Mouse (Mus musculus): ENCODE results near the gene Mtor.
A peak's percentile ranks its signal among the peaks of the same experiment; 100 is the strongest.

Gene Mtor

DNA sequence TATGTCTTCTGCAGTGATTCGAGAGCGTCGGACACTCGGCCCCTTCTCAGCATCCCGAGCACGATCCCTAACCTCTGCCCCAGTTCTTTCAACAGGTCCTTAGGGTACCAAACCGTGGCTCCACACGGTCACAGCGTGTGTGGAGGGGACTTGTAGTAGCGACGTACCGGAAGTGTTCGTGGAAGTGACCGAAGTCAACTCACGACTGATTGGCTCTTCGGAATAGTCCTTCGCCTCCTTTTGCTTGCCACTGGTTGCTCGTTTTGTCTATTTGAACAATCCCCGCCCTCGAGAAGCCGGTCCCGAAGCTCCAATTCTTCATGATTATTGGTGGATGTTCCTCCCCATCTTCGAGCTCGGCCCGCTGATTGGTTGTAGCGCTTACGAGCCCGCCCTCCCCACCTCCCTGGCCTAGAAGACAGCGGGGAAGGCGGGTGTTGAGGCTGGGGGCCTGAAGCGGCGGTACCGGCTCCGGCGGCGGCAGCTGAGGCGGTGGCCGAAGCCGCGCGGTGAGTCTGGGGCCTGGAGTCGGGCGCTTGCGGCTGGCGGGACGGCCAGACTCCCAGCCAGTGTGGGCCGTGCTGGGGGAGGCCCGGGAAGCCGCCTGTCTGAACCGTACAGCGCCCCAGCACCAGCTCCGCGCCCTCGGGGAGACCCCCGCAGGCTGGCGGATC lies at the start of gene Mtor:
Gene Mtor (plus strand): TSS at position 433 of the 674 bp plus-strand sequence.
- DNase-seq (ENCODE audit: low read depth, low spot score), result peak; percentile 91

GRCm38 (mm10) chr4:148399437-148400094 lies 48.8 kb upstream of the Mtor start:
- no peak for DNase-seq (ENCODE audit: low read depth, low spot score)

DNA sequence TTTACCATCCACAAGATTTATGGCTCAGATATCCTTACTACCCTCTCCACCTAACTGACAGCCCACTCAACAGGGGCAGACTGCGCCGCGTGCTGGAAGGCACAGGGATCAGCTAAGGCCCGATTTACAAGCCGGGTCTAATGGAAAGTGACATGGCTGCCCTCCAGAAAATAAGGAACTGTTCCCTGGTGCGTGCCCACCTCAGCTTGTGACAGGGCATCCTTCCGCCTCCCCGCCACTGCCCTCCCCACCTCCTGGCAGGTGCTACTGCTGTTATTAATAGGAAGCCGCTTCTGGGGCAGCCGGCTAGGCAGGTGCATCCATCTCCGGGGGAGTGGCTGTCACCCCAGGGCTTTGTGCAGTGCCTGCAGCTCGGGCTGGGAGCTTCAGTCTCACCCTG lies 45.0 kb upstream of the Mtor start:
- DNase-seq (ENCODE audit: low read depth, low spot score), result no peak

GRCm38 (mm10) chr4:148404748-148405147 lies 43.7 kb upstream of the Mtor start:
- DNase-seq (ENCODE audit: low read depth, low spot score), result no peak

DNA sequence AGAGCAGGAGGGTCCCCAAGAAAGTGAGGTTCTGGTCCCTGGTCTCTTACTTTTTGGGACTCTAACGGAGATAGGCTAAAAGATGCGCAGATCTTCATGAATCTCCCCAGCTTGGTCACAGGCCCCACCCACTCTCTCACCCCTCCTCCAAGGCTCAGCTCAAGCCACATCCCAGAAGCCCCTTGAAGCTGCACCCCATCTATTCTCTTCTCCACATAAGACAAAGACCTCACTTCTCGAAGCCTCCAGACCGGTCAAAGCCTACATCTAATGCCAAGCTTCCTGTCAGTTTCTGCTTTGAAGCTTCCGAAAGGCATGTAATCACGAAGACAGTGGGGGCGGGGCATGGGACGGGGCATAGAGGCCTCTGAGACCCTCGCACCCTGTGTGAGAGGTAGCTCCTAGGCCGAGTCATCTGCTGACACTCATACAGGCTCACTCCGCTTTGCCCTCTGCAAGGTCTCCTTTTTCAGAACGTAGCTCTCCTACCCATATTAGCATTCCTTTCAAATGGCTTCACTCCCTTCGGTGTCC lies 43.1 kb upstream of the Mtor start:
- no peak for DNase-seq (ENCODE audit: low read depth, low spot score)

DNA sequence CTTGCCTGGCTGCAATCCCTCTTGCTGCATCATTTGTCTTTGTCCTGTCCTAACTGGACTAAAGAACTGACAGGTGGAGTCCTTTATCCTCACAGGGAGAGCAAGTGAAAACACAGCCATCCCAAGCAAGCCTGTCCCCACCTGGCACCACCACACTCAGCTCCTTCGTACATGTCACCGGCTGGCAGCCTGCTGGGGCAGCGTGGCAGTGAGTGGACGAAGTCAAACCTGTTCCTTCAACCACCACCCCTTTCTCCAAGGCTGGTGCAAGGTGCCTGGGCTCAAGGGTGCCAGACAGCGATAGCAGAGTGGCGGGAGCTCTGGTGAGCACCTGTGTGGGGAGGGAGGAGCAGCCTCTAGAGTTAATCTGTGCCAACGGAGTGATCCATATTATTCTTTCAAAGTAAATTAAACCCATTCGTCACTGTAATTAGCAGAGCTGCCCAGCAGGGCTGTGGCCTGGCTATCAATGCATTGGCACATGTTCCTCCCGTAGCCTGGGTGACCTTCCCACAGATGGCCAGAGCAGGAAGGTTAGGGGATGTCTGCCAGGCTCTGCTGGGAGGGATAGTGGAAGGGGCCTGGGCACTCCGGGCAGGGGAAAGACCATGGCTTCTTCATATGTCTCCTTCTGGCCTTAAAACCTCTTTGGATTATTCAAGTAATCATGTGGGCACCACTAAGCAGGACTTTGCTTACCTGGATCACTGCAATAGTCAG lies 40.0 kb upstream of the Mtor start:
- DNase-seq (ENCODE audit: low read depth, low spot score), result no peak

GRCm38 (mm10) chr4:148415575-148415974 lies 32.8 kb upstream of the Mtor start:
- DNase-seq (ENCODE audit: low read depth, low spot score), result no peak

- no peak for DNase-seq (ENCODE audit: low read depth, low spot score)
Measured at GRCm38 (mm10) chr4:148417074-148417526, 31.3 kb upstream of the Mtor start.

GRCm38 (mm10) chr4:148417559-148417958 lies 30.9 kb upstream of the Mtor start:
- DNase-seq (ENCODE audit: low read depth, low spot score), result no peak

DNA sequence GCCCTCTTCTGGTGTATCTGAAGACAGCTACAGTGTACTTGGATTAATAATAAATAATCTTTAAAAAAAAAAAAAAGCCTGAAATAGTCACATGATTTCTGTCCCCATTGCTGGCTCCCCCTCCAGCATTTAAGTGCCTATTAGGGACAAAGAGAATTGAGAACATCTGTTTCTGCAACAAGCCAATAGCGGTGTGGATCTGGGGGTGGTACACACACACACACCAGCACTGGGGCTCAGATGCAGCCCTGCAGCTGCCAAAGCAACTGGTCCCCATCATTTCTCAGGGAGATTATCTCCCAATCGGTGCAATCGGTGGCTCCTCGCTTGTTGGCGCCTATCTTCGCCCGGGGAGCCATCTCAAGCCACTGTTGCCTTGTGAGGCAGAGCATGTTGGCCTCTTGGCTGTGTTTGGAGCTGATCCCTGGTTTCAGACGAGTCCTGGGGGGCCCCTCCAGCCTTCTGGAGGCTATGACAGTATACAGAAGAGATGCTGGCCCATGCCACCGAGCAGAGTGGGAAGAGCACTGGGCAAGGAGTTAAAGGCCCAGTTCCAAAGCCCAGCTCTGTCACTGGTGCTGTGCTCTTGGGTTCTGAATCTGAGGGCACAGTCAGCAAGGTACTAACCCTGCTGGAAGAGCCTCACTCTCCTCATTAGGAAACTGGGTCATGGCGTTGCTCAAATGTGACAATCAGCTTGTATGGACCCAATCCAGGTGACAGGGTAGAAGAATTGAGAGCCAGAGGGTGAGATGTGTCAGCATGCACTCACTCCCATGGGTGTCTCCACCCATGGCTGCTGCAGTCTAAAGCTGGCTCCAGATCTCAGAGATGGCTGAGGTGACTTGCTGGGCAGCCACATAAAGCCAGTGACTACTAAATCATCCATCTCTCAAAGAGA lies 21.2 kb upstream of the Mtor start:
- DNase-seq (ENCODE audit: low read depth, low spot score), result no peak

- DNase-seq (ENCODE audit: low read depth, low spot score), result no peak
Measured at GRCm38 (mm10) chr4:148428544-148428943, 19.9 kb upstream of the Mtor start.

- DNase-seq (ENCODE audit: low read depth, low spot score), result no peak
Measured at GRCm38 (mm10) chr4:148429121-148429520, 19.3 kb upstream of the Mtor start.

- no peak for DNase-seq (ENCODE audit: low read depth, low spot score)
Measured at GRCm38 (mm10) chr4:148429686-148430085, 18.7 kb upstream of the Mtor start.

GRCm38 (mm10) chr4:148430880-148431519 lies 17.4 kb upstream of the Mtor start:
- no peak for DNase-seq (ENCODE audit: low read depth, low spot score)

DNA sequence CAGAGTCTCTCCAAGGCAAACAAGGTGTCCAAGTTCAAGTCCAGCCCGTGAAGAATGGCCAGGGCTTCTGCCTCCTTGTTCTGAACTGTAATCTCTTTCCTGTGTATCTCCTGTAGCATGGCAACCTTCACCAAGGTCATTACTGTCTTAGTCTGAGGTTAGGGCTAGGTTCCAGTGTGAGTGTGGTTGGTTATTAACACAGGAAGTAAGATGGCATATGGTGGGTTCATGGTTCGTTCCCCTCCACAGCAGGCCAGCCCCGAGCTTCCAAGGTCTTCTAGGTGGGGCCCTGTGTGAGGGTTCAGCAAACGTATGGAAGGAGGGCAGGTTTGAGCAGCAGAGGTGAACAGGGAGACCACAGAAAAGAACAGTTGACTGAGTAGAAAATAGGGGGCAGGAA lies 15.9 kb upstream of the Mtor start:
- no peak for DNase-seq (ENCODE audit: low read depth, low spot score)

GRCm38 (mm10) chr4:148433336-148433735 lies 15.1 kb upstream of the Mtor start:
- DNase-seq (ENCODE audit: low read depth, low spot score), result no peak

DNA sequence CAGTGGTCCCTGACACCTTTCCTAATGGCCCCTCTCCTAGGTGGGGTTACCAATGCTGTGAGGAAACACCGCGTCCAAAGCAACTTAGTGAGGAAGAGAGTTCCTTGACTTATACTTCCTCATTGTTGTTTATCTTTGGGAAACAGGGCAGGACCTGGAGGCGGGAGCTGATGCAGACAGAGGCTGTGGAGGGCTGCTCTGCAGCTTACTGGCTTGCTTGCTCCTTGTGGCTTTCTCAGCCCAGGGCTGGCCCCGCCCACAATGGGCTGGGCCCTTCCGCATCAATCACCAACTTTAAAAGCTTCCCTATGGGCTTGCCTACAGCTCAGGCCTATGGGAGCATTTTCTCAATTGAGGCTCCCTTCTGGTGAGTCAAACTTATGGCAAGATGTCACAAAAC lies 14.6 kb upstream of the Mtor start:
- DNase-seq (ENCODE audit: low read depth, low spot score), result no peak

- DNase-seq (ENCODE audit: low read depth, low spot score), result no peak
Measured at GRCm38 (mm10) chr4:148434554-148434953, 13.9 kb upstream of the Mtor start.

- no peak for DNase-seq (ENCODE audit: low read depth, low spot score)
Measured at GRCm38 (mm10) chr4:148435106-148435505, 13.3 kb upstream of the Mtor start.

DNA sequence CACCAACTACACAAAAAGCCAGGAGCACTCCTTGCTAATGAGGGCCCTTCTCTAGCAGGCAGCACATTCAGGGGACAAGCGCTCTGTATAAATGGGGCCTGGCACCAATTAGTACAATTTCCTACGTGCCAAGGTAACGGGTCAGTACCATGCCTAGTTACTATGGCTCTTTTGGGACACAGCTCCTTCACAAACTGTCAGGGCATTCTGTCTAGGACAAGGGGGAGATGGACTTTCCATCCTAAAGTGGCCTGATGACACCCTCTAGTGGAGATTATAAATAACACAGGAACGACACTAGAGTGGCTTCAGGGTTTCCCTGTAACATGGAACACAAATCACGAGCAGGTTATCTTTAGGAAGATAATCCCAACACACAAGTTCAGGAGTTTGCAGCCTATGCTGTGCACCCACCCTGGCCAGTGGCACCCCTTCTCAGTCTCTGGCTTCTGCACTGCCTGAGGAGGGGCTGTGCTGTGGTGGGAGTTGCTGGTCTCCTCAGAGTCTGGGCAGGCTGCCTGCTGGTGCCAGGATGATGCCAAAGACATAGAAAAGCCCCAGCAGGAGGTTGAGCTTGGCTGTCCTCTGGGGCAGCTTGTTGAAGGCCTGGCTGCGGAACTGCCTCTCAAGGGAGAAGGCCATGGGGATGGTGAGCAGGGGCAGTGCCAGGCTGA lies 12.6 kb upstream of the Mtor start:
- DNase-seq (ENCODE audit: low read depth, low spot score), result no peak
